Mouse (Mus musculus) ovary, postnatal 10 days (tissue): ENCODE results near the gene Mtor.

Experiments
- DNase-seq: peaks from one replicate; pipeline ENCODE4 v3.0.0; 2022; ENCODE audit warnings: low spot score

The Mtor gene

DNA sequence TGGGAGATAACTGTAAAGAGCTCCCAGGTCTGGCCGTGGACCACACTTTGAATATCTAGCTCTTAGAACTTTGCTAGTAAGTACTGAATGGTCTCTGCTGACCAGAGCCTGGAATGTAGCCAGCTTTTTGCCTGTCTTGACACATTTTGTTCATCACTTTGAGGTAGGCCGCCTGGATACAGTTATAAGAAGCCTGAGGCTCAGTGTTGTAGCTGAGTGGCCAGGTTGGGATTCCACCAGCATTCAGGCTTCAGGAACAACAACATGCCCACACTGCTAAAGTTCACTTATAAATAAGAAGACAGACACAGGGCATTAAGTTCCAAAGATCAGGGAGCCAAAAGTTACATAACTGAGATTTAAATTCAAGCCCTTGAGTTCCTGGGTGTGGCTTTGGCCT lies 39.4 kb downstream of the Mtor start:
- no peak for DNase-seq

DNA sequence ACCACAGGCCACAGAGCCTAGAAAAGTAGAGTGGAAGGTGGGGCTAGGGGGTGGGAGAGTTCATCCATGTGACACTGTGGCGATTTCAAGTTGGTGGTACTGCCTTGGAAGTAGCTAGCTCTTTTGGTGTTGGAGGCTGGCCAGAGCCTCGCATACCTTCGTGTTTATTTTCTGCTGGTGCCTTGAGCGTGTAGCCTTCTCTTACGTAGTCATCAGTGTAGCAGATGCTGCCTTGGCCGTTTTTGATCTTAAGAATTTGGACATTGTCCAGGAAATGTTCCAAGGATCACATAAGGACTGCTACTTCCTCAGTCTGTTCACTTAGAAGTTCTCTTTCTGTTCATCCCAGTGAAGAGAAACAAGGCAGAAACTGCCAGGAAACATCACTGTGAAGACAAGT lies 42.1 kb downstream of the Mtor start:
- DNase-seq, result no peak

DNA sequence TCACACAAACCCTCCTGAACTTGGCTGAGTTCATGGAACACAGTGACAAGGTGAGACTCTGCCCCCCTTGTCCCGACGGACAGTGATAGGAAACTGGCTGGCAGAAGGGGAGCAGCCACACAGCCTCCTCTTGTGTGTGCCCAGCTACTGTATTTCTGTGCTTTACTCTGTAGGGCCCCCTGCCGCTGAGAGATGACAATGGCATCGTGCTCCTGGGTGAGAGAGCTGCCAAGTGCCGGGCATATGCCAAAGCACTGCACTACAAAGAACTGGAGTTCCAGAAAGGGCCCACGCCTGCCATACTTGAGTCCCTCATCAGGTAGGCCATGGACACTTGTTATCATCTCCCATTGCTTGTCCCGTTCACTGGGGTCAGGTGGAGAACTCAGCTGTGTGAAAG lies 43.0 kb downstream of the Mtor start:
- no peak for DNase-seq

DNA sequence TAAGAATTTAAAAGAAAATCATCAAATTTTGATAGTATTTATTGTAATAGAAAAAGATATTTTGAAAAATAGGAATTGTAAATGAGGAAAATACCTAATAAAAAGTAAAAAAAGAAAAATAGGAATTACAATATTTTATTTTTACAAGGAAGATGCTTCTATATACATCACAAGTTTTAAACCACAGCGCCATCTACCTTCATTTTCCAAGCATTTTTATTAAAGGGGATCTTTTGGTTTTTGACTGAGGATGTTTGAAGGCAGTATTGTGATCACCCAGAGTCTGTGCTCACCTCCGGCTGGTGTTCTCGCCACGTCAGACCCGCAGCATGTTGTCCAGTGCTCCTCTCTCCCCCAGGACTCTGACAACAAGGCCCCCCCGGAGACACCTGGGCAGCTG lies 46.7 kb downstream of the Mtor start:
- no peak for DNase-seq

DNA sequence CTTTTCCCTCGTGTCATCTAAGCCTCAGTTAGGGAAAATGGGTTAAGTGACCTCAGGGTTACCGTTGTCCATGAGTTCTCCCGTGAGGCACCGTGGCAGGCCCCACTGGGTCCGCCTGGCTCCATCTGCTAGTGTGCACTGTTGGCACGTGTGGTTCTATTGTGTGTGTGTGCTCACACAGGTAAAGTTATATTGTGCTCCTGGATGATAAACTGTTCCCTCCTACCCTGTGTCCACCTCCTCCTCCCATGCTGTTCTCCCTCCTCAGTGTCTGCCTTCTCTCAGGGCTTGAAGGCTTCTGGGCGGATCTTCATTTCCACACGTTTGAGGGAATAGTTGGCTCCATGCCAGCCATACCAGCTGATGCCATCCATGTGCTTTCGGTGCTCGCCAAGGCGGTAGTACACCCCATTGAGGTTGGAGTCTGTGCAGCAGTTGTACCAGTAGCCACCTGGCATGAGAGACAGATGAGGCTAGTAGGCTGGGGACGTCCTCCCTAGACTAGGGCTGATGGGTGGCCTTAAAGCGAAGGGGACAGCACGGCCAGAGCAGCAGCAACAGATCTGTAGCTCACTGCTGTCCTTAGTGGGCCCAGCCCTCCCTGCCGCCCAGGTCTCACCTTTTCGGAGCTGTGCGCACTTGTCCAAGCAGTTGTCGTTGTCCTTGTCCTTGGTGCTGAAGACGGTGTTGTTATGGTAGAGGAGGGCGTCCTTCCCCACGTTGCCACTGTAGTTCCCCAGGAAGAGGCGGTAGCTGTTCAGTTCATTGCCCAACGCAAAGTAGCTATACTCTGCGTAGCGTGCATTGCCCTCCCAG lies 47.7 kb downstream of the Mtor start:
- DNase-seq, result no peak

DNA sequence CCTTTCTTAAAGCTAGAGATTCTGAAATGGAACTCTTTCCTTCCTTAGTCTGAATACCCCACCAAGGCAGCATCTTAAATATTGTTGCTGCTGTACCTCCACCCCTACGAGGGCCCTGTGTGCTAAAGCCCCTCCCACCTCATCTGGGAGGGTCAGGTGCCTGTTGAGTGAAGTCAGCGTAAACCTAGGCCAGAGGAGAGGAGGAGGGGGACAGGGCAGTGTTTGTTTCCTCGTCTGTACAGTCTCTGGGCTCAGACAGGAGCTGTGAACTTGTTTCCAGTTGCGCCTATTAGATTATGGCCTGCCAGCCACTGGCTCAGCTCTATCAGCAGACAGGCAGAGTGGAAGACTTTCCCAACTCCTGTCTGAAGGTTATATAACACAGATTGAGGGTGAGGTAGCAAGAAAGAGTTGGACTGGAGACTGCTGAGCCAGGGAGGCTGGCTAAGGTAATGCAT lies 52.0 kb downstream of the Mtor start, which contains the start of gene Angptl7:
Gene Angptl7 (minus strand): TSS at position 51 of the 458 bp plus-strand sequence.
- no peak for DNase-seq

DNA sequence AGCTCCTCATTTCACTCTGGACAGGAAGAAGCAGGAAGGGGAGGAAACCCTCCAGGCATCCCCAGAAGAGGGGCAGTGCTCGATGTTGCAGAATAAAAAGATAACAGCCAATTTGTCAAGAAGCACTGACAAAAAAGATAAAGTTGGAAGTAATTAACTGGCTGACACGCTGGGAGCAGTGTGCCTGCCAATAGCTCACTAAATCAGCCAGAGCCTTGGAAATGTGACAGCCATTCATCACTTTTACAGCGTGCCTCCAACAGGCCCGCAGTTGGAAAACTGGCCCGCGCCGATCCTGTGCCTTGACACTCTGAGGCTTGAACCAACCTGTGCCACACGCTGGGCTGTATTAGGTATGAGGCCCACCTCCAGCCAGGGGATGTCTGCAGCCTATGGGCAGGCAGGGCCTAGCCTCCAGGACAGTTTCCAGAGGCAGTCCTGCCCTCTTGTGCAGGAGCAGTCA lies 56.1 kb downstream of the Mtor start:
- no peak for DNase-seq

DNA sequence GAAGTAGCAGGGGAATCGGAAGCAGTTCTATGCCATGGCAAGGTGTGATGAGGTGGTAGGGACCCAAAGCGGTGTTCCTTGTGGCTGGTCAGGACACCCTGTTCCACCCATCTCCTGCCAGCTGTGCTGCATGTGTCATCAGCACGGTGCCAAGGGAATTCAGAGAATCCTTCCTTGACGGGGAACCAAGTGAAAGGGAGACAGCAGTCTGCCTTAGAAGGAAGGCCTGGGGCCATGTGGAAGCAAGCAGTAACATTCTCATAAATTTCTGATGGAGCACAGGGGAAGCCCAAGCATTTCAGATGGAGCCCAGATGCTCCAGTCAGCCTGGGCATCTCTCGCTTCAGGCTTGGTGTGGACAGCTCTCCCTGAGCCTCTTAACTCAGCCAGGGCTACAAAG lies 59.2 kb downstream of the Mtor start:
- DNase-seq, result no peak

DNA sequence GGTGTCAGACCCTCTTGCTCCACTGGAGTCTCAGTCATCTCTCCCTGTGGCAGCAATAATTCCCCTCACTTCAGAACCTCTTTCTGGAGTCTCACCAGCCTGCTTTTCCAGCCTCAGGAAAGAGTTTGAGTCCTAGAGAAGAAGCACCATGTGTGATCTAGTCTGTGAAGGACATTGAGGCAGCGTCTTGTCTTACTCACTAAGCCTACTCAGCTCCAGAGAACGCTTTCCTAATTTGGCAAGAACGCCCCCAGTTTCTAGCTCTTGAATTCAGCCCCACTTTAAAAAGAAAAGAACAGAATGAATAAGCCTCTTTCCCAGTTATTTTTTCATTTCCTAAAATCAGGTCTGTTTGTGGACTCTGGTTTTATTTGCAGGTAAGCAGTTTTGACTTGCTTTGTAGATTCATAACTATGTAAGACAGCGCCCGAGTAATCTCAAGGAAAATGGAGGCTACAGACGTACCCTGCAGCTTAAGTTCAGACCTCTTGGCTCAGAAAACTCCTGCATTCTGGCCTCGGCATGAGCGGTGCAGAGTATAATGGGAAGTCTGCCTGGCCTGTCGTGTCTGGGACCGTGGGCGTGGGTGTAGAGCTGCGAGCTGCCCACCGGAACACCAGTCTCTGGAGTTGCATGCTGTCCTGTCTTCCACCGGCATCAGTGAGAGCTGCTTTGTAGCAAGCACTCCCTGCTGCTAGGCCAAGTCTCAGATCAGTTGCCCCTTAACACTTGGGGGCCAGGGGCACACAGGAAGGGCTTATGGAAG lies 59.9 kb downstream of the Mtor start:
- DNase-seq, result no peak

DNA sequence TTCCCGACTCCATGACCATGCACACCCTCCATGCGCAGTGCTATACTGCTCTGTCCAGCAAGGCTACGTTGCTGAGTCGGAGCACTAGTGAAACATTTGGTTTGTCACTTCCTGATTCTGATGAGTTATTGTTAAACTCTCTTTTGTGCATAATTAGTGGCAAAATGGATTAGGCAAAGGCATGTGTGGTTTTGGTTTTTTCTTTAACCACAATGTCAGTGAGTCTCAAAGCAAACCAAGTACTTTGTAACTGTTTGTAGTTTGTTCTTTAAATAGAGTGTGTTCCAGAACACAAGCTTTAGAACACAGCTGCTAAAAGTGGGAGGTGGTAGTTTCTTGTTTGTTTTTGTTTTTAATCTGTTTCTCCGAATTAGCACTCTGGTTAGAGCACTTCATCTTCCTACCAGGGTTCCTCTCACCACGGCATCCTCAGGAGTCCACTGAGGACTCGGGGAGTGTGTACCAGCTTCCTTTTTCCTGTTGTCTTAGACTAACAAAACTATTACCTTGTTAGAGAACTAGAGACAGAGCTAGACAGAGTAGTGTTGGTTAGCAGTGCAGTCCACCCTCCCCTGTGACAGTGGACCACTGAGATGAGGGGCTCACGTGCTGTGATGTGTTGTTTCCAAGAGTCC lies 61.2 kb downstream of the Mtor start:
- DNase-seq, result no peak

DNA sequence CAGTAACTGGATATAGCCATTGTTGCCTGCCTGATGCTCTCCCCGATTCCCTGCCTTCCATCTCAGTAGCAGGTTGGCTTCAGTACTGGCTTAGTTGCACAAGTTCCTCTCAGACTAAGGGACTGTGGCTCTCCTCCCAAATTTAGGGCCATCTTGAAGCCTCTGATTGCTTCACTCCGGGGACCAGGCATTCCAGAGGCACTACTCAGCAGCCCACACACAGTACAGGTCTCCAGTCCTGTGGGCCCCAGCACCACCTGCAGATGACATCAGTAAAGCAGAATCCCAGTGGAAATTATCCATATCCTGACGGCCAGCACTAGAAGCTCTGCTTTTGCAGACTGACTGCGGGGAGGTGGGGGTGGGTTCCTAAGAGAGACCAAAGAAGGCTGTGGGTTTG lies 62.3 kb downstream of the Mtor start:
- no peak for DNase-seq

DNA sequence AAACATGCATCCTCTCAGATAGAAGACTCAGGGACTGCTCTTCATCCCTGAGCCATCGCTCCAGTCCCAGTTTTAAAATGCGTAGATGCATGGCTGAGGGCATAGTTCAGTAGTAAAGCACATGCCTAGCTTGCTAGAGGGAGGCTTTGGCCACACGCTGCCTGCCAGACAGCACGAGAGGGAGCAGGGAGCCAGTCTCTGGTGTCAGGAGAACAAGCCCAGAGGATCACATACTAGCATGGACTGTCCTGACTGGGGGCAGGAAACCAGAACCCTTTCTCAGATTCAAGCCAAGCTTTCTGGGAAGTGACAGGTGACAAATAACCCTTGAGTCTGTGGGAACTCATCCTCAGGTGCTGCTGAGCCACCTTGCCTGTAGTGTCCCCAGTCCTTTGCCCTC lies 62.9 kb downstream of the Mtor start:
- no peak for DNase-seq

DNA sequence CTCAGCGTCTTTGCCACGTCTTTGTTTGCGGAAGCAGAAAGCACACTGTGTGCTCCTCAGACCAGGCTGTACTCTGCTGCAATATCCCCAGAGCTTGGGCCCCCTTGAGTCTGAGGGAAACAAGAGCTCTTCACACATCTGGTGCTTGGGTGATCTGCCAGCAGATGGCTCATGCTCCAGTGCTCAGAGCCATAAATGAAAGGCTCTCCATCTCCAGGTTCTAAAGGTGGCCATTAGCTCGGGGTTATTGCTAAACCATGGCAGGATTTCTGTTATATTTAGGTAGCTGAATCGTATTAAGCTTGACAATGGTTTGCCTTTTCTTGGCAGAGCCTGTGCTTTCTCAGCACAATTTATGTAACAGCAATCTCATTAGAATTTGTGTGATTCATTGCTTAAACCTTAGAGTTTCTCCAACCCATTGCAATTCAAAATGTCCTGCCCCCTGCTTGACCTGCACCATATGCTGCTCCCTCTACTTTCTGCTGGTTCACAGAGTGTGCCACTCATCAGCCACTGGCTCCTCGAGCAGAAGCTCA lies 64.7 kb downstream of the Mtor start:
- no peak for DNase-seq

DNA sequence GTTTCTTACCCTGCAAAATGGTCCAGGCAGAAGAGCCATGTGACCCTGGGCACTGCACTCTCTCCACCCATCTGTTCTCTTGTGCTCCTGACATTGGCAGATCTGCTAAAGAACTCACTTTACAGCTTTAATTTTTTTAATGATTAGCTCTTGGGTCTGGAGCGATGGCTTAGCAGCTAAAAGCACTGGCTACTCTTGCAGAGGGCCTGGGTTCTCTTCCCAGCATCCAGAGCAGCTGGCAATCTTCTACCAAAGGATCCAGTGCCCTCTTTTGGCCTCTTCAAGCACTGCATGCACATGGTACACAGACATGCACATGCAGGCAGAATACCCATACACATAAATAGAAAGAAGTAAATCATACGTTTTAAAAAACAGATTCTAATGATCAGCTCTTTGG lies 66.9 kb downstream of the Mtor start:
- DNase-seq, result no peak

DNA sequence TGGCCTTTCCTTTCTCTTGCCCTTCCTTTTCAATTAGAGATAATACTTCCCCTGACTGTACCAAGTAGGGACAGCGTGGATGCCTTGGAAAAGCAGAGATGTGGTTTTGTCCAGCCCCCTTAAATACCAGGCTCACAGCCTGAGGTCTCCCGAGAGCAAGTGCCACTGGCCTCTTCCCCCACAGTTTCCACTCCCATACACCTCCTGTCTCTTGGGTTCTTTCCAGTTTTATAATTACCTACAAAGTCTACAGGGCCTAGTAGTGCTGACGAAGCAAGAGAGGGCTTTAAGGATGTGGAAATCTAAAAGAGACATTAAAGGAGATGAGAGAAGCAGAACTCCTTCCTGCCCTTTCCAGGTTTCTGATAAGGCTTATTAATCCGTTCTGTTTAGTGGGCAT lies 69.4 kb downstream of the Mtor start:
- no peak for DNase-seq

DNA sequence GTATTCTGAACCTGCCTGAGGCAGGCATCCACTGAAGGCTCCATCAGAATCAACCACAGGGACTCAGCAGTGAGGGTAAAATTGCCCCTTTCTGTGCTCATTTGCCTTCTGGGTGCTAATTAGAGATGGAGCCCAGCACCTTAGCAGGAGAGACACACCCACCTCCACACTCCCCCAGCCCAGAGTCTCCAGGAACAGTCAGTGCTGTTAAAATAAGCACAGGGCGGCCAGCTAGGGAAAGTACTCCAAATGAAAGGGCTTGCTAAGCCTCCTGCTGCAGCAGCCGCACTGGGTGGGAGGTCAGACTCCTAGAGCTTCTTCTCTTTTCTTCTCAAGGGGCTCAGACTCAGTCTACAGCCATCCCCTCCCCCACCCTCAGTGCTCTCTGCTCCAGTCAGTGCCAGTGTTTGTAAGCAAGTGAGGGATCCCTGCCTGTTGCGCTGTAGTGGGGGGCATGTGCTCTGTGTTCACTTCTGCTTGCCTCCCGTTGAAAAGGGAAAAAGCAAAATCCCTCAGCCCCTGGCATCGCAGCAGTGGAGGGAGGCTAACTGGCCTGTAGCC lies 69.9 kb downstream of the Mtor start:
- no peak for DNase-seq

DNA sequence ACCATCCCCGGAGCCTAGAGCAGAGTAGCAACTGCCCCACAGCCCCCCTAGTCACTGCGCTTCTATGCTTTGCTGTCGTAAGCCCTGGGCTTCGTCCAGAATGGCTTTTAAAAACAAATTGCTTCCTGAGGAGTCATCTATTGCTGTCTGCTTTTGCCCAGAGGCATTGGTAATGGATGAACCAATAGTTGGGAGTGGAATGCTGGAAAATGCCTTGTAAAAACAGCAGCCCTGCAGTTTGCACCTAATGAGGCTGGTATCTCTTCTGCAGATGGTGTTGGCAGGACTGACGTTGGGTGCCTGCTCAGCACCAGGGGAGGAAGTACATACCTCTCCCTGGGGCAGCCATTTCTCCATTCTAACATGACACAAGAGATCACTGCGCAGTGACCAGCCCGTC lies 75.1 kb downstream of the Mtor start:
- DNase-seq, result no peak

DNA sequence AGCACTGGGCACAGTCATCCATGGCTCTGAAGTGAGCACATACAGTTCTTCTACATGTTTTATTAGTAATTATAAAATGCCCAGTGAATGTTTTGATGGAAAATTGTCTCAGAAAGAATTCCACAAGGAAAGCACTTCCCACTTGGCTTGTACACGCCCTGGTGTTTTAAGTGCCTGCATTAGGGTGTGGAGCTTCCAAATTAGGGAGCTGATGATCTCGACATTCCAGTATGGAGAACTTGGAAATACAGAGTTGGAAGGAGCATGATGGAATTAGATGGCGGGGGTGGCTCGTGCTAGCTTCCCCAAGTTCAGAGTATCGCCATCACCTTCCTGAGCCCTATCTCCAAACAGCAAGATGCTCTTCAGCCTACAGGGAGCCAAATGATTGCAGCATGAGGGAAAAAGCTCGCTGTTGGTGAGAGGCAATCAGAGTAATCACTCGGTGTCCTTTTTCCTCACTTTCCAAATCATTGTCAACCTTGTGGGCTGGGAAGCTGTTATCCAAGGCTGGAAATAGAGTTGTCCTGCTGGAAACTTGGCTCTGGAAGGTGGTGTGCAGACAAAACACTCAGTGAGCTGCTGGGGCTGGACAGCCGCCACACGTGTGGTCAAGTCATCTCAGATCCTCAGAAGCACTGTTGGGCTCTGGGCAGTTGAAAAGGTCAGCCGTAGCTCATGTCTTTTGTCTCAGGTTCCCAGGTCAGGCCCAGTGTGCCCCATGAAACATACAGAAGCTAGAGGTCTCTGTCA lies 78.9 kb downstream of the Mtor start:
- DNase-seq, result no peak

DNA sequence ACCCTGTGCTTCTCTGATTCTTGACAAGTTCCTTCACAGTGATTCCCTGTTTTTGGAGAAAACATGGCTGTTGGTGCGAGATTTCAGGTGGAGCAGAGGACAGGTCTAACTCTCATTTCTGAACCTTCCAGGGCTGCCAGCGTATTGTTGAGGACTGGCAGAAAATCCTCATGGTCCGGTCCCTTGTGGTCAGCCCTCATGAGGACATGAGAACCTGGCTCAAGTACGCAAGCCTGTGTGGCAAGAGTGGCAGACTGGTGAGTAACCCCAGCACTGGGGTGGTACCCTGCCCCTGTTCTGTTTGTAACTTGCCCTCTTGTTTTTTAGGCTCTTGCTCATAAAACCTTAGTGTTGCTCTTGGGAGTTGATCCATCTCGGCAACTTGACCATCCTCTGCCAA lies 81.9 kb downstream of the Mtor start:
- DNase-seq, result no peak

DNA sequence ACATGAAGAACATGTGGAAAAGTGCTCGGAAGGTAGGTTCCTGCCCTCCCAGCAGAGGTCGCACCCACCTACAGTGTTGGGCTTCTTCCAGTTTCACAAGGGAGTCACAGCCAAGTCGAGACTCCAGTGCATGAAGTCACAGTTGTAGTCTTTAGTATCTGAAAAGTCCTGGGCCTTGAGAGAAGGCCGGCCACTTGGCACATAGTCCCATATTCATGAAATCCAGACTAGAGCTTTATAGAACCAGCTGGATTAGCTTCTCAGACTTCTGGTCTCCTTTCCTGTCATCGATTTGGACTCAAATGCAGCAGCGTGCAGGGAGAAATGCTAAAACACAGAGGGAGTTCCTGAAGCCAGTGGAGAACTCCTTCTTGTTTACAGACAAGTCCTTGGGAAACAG lies 82.4 kb downstream of the Mtor start:
- DNase-seq, result no peak

DNA sequence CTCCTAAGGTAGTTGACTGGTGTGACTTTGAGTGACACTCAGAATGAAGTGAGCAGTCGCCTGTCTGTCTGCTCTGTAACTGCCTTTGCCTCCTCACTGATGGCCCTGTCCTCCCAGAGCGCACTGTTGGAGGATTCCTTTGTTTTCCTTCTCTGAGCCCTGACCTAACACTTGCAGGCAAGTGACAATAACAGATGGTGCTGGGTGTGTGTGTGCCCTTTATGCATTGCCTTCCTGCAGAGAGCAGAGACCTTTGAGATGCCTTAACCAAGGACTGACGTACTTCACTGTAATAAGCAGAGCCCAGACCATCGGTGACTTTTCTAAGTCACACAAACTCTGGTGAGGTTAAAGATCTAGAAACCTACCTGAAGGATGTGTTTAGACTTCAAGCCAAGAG lies 82.9 kb downstream of the Mtor start:
- no peak for DNase-seq

DNA sequence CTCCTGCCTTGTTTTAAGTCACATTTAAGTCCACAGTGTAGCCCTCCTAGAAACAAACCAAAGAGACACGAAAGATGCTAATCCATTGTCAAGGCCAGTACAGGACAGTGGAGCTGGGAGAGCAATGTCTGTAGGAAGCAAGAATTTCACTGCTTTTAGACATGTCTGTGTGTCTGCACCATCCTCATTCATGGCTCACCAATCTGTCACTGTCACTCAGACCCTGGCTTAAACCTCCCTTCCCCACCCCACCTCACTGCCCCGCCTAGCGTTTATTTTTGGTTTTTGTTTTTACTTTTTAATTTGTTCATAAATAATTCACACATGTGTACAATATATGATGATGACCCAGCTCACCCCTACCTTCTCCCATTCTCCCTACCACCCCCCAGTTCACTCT lies 84.1 kb downstream of the Mtor start:
- no peak for DNase-seq
